Mouse (Mus musculus) G1E (cell line): ENCODE measurements around the gene Gm10972. TPM values are rescaled to one million over a fixed set of nuclear protein-coding genes. Genes with fewer than 3 reads are reported as not detected.

Source experiments
- polyA plus RNA-seq: library from polyadenylated mRNA; stranded (reverse); fragments of >175 nt; gene quantifications from 2 replicates; pipeline ENCODE4 v1.2.3, GENCODE M21; 2012
- total RNA-seq, 2 experiments: library from RNA; stranded (forward) in 1 of 2; stranded (reverse) in 1 of 2; fragments of 200-1000 nt in 1 of 2; fragments of >200 nt in 1 of 2; fragmentation: Nextera tagmentation in 1 of 2; gene quantifications; 2 replicates each; pipeline ENCODE4 v1.2.3; 2014 to 2017

Gene Gm10972
- total and polyA plus RNA-seq, 3 experiments = not detected

Other genes starting within 250 kb of the Gm10972 start
- gene Lingo4, start 244.6 kb upstream of the Gm10972 start, total RNA-seq (2014; fragmentation: Nextera tagmentation) = not detected in 2 replicates
- 0.05 and 0.06 TPM in 2 replicates for gene Lingo4, start 244.6 kb upstream of the Gm10972 start, total RNA-seq (2017)
- gene Lingo4, start 244.6 kb upstream of the Gm10972 start, polyA plus RNA-seq = not detected in 2 replicates
- not detected in 2 replicates for gene Tdrkh, start 229.8 kb upstream of the Gm10972 start, total RNA-seq (2014; fragmentation: Nextera tagmentation)
- 0.12 and 0.22 TPM in 2 replicates for gene Tdrkh, start 229.8 kb upstream of the Gm10972 start, total RNA-seq (2017)
- gene Tdrkh, start 229.8 kb upstream of the Gm10972 start, polyA plus RNA-seq = not detected in 2 replicates
- gene Mrpl9, start 199.8 kb upstream of the Gm10972 start, total RNA-seq (2014; fragmentation: Nextera tagmentation) = 62.2 and 67.1 TPM in 2 replicates
- gene Mrpl9, start 199.8 kb upstream of the Gm10972 start, total RNA-seq (2017) = 105 and 108 TPM in 2 replicates
- gene Mrpl9, start 199.8 kb upstream of the Gm10972 start, polyA plus RNA-seq = 89.5 and 105 TPM in 2 replicates
- not detected in 2 replicates for gene Oaz3, start 199.2 kb upstream of the Gm10972 start, total RNA-seq (2014; fragmentation: Nextera tagmentation)
- 0.17 and 0.49 TPM in 2 replicates for gene Oaz3, start 199.2 kb upstream of the Gm10972 start, total RNA-seq (2017)
- not detected in 2 replicates for gene Oaz3, start 199.2 kb upstream of the Gm10972 start, polyA plus RNA-seq
- not detected in 2 replicates for gene Celf3, start 164.8 kb upstream of the Gm10972 start, total RNA-seq (2014; fragmentation: Nextera tagmentation)
- 0.17 TPM in 1 of 2 replicates, not detected in the other for gene Celf3, start 164.8 kb upstream of the Gm10972 start, total RNA-seq (2017)
- not detected in 2 replicates for gene Celf3, start 164.8 kb upstream of the Gm10972 start, polyA plus RNA-seq
- not detected in 2 replicates for gene Riiad1, start 162.8 kb upstream of the Gm10972 start, total RNA-seq (2014; fragmentation: Nextera tagmentation)
- not detected in 2 replicates for gene Riiad1, start 162.8 kb upstream of the Gm10972 start, total RNA-seq (2017)
- gene Riiad1, start 162.8 kb upstream of the Gm10972 start, polyA plus RNA-seq = not detected in 2 replicates
- 38.8 and 42.0 TPM in 2 replicates for gene Snx27, start 60.4 kb upstream of the Gm10972 start, total RNA-seq (2014; fragmentation: Nextera tagmentation)
- 23.2 and 26.9 TPM in 2 replicates for gene Snx27, start 60.4 kb upstream of the Gm10972 start, total RNA-seq (2017)
- gene Snx27, start 60.4 kb upstream of the Gm10972 start, polyA plus RNA-seq = 10.5 and 10.9 TPM in 2 replicates
- 6.1 and 6.8 TPM in 2 replicates for gene Tuft1, start 15.8 kb downstream of the Gm10972 start, total RNA-seq (2014; fragmentation: Nextera tagmentation)
- gene Tuft1, start 15.8 kb downstream of the Gm10972 start, total RNA-seq (2017) = 14.7 and 15.7 TPM in 2 replicates
- gene Tuft1, start 15.8 kb downstream of the Gm10972 start, polyA plus RNA-seq = 4.1 and 4.5 TPM in 2 replicates
- 7.9 and 11.2 TPM in 2 replicates for gene Selenbp2, start 50.4 kb downstream of the Gm10972 start, total RNA-seq (2014; fragmentation: Nextera tagmentation)
- gene Selenbp2, start 50.4 kb downstream of the Gm10972 start, total RNA-seq (2017) = 41.5 and 58.9 TPM in 2 replicates
- 3.2 and 3.5 TPM in 2 replicates for gene Selenbp2, start 50.4 kb downstream of the Gm10972 start, polyA plus RNA-seq
- not detected in 2 replicates for gene Cgn, start 143.4 kb downstream of the Gm10972 start, total RNA-seq (2014; fragmentation: Nextera tagmentation)
- gene Cgn, start 143.4 kb downstream of the Gm10972 start, total RNA-seq (2017) = 0.11 and 0.12 TPM in 2 replicates
- 0.01 TPM in 1 of 2 replicates, not detected in the other for gene Cgn, start 143.4 kb downstream of the Gm10972 start, polyA plus RNA-seq
- 113 and 138 TPM in 2 replicates for gene Pogz, start 194.5 kb downstream of the Gm10972 start, total RNA-seq (2014; fragmentation: Nextera tagmentation)
- 19.6 and 19.8 TPM in 2 replicates for gene Pogz, start 194.5 kb downstream of the Gm10972 start, total RNA-seq (2017)
- gene Pogz, start 194.5 kb downstream of the Gm10972 start, polyA plus RNA-seq = 124 and 147 TPM in 2 replicates
- gene Psmb4, start 243.8 kb downstream of the Gm10972 start, total RNA-seq (2014; fragmentation: Nextera tagmentation) = 185 and 255 TPM in 2 replicates
- gene Psmb4, start 243.8 kb downstream of the Gm10972 start, total RNA-seq (2017) = 408 and 449 TPM in 2 replicates
- gene Psmb4, start 243.8 kb downstream of the Gm10972 start, polyA plus RNA-seq = 273 and 326 TPM in 2 replicates